Mouse (Mus musculus): ENCODE measurements around the gene Ftsj1.

Gene Ftsj1
- long read RNA-seq, experiment 1, transcript Ftsj1-203 (13 exons, 1,656 nt) = major isoform, 20 of 25 reads
- long read RNA-seq, experiment 1, partial matches to known transcripts = 2 of 25 reads
- long read RNA-seq, experiment 1, other reads (novel, unspliced or antisense) = 1 of 25 reads
- long read RNA-seq, experiment 2, transcript Ftsj1-203 (13 exons, 1,656 nt) = major isoform, 44 of 63 reads
- long read RNA-seq, experiment 2, transcript Ftsj1-201 (13 exons, 3,425 nt) = minor isoform, 8 of 63 reads
- long read RNA-seq, experiment 2, partial matches to known transcripts = 1 of 63 reads
- long read RNA-seq, experiment 2, other reads (novel, unspliced or antisense) = 6 of 63 reads

GRCm38 (mm10) chrX:8252334-8253285 lies at the start of gene Ftsj1:
Ftsj1 (minus strand) TSS chrX:8252406.
- intact Hi-C loops (cut with DNase I) = no loop called here

GRCm38 (mm10) chrX:8288621-8289020 lies 36.4 kb upstream of the Ftsj1 start:
- intact Hi-C loops (cut with DNase I) = no loop called here

DNA sequence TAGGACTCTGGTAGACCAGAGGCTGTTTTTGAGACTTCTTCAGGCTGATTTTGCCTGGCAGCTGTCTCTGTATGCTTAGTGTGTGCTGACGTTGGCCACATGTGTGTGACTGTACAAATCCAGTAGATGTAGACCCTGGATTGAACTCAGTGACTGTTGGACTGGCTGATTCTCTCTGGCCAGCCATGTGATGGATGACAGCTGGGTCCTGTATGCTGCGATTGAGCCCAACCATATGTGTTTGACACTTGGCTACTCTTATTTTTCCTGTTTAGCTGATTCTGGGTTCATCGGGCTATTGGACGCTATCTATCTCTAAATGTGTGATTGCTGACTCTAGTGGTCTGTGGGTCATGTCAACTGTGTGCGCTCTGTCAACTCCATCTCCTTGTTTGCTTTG lies 21.9 kb upstream of the Ftsj1 start:
- intact Hi-C loops (cut with DNase I) = no loop called here

DNA sequence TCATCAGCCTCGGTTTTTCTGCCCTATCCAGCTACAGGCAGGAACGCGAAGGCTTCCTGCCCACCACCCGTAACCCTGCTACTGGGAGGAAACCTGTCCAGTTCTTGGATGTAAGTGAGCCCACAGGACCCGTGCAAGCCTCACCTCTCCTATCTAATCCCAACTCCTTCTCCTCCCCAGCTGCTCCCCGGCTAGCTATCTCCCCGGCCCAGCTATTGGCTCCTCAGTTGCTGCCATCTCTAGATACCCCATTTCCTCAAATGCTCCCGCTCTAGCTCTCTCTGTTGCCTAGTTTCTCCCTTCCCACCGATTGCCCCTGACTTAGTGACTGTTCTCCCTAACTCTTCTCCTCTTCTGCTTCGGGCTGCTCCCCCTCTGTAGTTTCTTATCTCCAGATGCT lies 19.8 kb upstream of the Ftsj1 start:
- intact Hi-C loops (cut with DNase I) = no loop called here

GRCm38 (mm10) chrX:8271083-8271820 lies 19.0 kb upstream of the Ftsj1 start, which contains the start of gene Slc38a5:
Slc38a5 (plus strand) TSS chrX:8271133.
- intact Hi-C loops (cut with DNase I) = no loop called here

- intact Hi-C loops (cut with DNase I) = no loop called here
These were observed 12.0 kb upstream of the Ftsj1 start for GRCm38 (mm10) chrX:8264222-8264621.

- intact Hi-C loops (cut with DNase I) = no loop called here
These were observed 11.1 kb upstream of the Ftsj1 start for GRCm38 (mm10) chrX:8263156-8263804.

DNA sequence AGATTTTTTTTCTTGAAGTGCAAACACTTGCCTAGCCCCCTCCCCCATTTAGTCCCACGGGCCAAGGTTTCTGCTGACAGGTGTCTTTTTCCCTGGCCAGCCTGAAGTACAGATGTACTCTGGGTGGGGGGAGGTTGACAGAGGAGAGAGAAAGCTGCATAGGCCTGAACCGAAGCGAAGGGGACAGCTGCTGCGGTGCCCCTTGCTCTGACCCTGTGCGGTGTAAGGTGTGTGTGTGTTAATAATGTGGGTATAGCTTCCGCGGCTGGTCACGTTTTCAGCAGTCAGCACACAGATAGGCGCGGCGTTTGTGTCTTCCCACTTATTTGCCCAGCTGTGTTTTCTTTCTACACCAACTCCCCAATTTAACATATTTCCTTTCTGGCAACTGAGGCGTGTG lies 7.3 kb upstream of the Ftsj1 start:
- intact Hi-C loops (cut with DNase I) = no loop called here

- intact Hi-C loops (cut with DNase I) = no loop called here
These were observed 3.6 kb upstream of the Ftsj1 start for GRCm38 (mm10) chrX:8255807-8256206.

- intact Hi-C loops (cut with DNase I) = no loop called here
These were observed 1.5 kb upstream of the Ftsj1 start for GRCm38 (mm10) chrX:8253711-8254110.

- intact Hi-C loops (cut with DNase I) = no loop called here
These were observed 345 bp downstream of the Ftsj1 start for GRCm38 (mm10) chrX:8251789-8252333.

GRCm38 (mm10) chrX:8248542-8249120 lies 3.6 kb downstream of the Ftsj1 start:
- intact Hi-C loops (cut with DNase I) = no loop called here

DNA sequence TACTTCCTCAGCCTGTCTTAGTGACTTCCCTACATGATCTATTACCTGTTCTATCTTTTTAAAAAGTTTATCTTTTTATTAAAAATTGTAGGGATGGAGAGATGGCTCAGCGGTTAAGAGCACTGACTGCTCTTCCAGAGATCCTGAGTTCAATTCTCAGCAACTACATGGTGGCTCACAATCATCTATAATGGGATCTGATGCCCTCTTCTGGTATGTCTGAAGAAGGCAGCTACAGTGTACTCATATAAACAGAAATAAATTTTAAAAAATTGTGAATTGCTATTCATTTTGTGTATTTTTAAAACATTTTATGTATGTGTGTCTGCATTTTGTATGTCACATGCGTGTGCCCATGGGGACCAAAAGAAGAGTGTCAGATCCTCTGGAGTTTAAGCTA lies 4.5 kb downstream of the Ftsj1 start:
- intact Hi-C loops (cut with DNase I) = no loop called here

GRCm38 (mm10) chrX:8238804-8239395 lies 13.3 kb downstream of the Ftsj1 start:
- intact Hi-C loops (cut with DNase I) = no loop called here

DNA sequence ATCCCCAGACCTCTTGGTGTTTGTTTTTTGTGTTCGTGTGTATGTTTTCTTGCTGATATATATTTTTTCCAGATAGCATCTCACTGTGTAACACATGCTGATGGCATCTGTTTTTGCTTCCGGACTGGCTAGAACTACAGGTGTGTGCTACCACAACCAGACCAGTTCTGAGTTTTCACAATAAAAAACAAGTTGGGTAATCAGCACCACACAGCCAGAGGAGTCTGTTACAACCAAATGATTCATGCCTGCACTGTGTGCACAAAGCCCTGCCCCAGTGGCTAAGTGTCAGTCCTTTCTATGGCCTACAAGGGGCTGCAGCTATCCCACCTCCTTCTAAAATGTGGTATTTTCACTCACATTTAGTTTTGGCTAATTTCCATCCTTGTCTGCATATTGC lies 15.5 kb downstream of the Ftsj1 start:
- intact Hi-C loops (cut with DNase I) = no loop called here

DNA sequence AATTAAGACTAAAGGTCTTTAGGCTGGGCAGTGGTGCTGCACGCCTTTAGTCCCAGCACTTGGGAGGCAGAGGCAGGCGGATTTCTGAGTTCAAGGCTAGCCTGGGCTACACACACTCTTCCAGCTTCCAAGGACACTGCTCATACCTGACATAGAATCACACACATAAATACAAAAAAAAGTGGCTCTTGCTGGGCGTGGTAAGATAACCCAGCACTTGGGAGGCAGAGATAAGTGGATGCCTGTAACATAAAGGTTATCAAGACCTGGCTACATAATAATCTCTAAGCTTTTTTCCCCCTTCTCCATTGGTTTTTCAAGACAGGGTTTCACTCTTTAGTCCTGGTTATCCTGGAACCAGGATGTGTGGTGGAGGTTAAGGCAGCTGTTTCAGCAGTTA lies 18.6 kb downstream of the Ftsj1 start:
- intact Hi-C loops (cut with DNase I) = no loop called here

DNA sequence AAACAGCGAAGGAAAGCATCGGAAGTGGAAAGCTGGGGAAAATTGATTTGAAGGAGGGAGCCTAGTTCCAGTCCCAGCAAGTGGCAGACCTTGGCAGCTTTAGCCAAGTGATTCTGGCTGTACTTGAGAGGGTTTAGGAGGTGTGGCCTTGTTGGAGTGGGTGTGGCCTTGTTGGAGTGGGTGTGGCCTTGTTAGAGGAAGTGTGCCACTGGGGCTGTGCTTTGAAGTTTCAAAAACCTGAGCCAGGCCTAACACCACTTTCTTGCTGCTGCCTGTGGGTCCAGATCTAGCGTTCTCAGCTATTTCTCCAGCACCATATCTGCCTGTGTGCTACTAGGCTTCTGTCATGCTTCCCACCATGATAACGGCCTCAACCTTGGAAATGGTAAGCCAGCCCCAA lies 21.9 kb downstream of the Ftsj1 start:
- intact Hi-C loops (cut with DNase I) = no loop called here

DNA sequence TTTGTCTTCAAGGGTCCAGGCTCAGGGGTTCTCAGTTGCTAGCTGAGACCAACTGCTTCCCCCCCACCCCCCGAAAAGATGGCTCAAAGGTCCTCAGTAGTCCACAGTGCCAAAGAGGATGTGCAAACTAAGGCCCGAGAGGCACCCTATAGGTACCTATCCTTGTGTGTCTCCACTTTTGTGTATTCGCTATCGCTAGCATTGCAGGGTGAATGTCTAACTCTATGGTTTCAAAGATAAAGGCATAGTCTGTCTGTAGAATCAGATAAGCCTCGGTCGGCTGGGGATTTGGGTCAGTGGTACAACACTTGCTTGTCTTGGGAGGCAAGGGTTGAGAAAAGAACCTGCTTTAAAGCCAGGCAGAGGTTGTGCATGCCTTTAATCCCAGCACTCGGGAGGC lies 28.7 kb downstream of the Ftsj1 start:
- intact Hi-C loops (cut with DNase I) = no loop called here

DNA sequence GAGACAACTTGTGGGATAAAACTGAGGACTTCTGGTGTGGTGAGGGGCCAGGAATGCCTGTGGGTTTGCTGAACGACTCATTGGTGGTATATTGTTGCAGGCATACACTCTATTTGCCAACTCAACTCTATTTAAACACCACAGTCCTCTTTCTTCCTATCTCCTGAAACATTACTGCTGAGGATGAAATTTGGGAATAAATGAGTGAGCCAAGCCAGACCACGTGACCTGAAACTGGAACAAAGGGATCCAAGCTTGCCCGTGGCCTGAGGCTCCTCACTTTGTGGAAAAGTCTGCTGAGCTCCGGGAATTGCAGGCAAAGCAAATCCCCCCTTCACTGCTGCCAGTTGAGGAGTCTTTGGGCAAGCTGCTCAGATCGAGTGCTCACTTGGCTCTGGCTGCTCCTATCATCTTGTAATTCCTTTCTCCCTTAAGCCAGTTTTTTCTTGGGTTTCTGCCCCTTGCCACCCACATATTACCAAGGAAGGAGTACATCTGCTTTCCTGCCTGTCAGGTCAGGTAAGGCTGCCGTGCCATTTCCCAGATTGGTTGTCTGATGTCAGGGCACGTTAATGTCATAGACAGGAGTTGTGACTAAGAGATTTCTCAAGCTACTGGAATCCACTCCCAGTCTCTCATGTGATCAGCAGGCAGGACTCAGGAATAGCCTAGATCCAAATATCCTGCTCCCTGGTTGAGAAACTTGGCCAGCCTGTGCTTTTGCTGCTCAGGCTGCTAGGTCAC lies 29.4 kb downstream of the Ftsj1 start:
- intact Hi-C loops (cut with DNase I) = no loop called here
